Mouse (Mus musculus) lung, postnatal 0 days (tissue): ENCODE measurements at regions not wholly inside any gene's neighbourhood (a gene's known extent, or its start where the extent isn't known, plus 50 kb on each side); places are given as distances from the start of the nearest gene placed in this dataset.

Source experiments
- CTCF ChIP-seq: IDR thresholded peaks from 2 replicates; pipeline ENCODE4 v1.5.1; 2016; ENCODE audit warnings: antibody characterized with exemption, mild to moderate bottlenecking
- EP300 ChIP-seq: IDR thresholded peaks from 2 replicates; pipeline ENCODE4 v1.6.1; 2016; ENCODE audit warnings: antibody characterized with exemption, mild to moderate bottlenecking, control low read depth

GRCm38 (mm10) chr9:23062057-23062655 is 160.7 kb upstream of the Bmper start:
- TF ChIP-seq CTCF (no peak), EP300 (no peak)
